Mouse (Mus musculus) c-Kit-positive CD71-negative TER-119-negative erythroid progenitor cells, embryonic 14.5 days (primary cell): ENCODE data around the gene Myrip.
"Not testable (repeated sequence)": the region's sequence is repeated elsewhere in the genome, so short reads cannot be mapped to it uniquely, and the experiment has no call there.

Experiments
- DNase-seq: peaks from one replicate; pipeline ENCODE4 v3.0.0-alpha.2; 2013; ENCODE audit warnings: low read depth

Myrip gene

DNA sequence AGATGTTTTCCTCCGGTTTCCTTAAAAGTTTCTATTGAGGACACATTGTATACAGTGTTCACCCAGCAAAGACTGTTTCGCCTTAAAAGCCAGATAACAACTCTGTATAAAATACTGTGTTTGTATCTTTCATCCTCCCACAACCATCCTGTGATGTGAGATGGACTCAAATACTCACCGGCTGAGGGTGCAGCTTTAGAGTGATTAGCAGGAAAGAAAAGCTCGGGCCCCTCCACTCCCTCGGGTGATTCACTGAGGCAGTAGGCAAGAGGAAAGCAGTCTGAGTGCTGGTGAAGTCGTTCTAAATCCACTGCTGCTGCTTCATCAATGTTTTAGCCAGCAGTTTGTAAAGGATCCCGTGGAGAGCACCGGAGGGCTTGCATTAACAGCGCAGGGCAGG is 93.9 kb downstream of the Myrip start:
- no peak for DNase-seq

GRCm38 (mm10) chr9:120396579-120397185 is 95.4 kb downstream of the Myrip start:
- no peak for DNase-seq

- no peak for DNase-seq
Observed at GRCm38 (mm10) chr9:120398289-120398688, 97.0 kb downstream of the Myrip start.

DNA sequence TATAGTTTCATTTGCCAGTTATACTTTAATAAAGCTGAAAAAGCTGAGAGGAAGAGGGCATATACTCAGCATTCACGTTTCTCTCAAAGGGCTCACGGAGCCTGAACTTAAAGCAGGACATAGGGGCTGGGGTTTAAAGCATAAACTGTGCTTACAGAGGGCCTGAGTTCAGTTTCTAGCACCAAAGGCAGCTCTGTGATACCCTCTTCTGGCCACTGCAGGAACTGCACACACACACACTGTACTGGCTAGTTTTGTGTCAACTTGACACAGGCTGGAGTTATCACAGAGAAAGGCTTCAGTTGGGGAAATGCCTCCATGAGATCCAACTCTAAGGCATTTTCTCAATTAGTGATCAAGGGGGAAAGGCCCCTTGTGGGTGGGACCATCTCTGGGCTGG is 98.2 kb downstream of the Myrip start:
- not testable (repeated sequence) for DNase-seq

DNA sequence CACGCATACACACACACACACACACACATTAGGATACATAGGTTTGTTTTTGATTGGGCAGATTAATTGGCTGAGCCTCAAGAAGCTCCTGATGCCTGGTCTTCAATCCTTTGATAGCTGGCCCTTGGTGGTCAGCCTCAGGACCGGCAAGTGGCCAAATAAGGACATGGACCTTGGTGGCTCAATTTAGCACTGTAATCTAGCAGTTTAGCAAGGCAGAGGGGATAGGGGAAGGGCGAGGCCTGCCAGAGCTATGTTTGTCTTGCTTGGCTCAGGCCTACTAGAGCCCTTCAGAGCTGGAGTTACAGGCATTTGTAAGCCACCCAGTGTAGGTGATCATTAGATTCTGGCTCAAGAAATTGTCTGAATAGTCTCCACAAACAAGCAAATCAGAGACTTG is 101.1 kb downstream of the Myrip start:
- no peak for DNase-seq

- DNase-seq, result no peak
Observed at GRCm38 (mm10) chr9:120403661-120404060, 102.3 kb downstream of the Myrip start.

- no peak for DNase-seq
Observed at GRCm38 (mm10) chr9:120409663-120410181, 108.4 kb downstream of the Myrip start.

DNA sequence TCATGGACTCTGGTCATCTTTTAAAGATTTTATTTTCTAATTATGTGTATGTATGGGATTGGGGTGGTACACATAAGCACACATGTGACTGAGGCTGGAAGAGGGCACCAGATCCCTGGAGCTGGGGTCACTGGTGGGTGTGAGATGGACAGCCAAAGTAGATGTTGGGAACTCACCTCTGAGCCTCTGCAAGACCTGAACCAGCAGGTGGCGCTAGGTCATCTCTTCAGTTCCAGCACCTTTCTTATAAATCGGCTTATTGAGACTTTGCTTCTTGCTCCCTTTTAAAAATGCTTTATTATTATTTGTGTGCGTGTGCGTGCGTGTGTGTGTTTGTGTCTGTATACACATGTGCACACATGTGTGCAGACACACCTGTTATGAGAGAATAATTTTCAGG is 109.1 kb downstream of the Myrip start:
- DNase-seq, result peak; percentile 59

- DNase-seq, result peak; percentile 53
Observed at GRCm38 (mm10) chr9:120415504-120415903, 114.2 kb downstream of the Myrip start.

GRCm38 (mm10) chr9:120416151-120416550 is 114.8 kb downstream of the Myrip start:
- no peak for DNase-seq

- DNase-seq, result no peak
Observed at GRCm38 (mm10) chr9:120416729-120417128, 115.4 kb downstream of the Myrip start.

DNA sequence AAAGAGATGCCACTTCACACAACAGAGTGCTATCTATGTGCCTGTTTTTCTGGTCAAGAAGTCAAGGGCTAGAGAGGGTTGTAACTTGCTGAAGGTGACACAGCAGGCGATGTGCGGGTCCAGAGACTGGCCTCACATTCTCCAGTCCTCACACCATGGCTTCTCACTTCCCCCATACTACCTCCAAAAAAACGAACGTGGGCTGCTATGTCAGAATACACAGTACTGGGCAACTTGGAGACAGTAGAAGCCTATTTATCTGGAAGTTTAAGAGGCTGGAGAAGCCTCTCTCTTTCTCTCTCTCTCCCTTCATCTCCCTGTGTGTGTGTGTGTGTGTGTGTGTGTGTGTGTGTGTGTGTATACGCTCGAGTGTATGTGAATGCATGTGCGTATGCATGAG is 117.3 kb downstream of the Myrip start:
- no peak for DNase-seq

GRCm38 (mm10) chr9:120424567-120424966 is 123.3 kb downstream of the Myrip start:
- DNase-seq, result no peak

DNA sequence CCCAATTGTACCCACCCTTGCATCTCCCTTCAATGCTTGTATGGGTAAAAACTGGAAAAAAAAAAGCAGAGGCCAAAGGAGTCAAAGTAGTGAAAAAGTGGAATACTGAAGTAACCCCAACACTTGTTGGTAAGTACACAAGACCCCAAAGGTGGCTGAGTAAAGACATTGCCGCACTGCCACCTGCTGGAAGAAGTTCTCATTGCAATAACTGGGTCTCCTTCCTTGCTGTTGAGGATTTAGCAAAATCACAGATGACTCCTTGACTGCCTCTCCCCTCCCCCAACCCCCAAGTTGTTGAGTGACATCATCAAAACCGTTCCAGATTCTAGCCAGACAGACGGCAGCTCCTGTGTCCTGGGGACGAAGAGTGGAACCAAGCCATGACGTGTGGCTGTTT is 124.5 kb downstream of the Myrip start:
- DNase-seq, result peak; percentile 52

- DNase-seq, result no peak
Observed at GRCm38 (mm10) chr9:120428181-120428580, 126.9 kb downstream of the Myrip start.

- DNase-seq, result peak; percentile 64
Observed at GRCm38 (mm10) chr9:120433747-120434146, 132.4 kb downstream of the Myrip start.

DNA sequence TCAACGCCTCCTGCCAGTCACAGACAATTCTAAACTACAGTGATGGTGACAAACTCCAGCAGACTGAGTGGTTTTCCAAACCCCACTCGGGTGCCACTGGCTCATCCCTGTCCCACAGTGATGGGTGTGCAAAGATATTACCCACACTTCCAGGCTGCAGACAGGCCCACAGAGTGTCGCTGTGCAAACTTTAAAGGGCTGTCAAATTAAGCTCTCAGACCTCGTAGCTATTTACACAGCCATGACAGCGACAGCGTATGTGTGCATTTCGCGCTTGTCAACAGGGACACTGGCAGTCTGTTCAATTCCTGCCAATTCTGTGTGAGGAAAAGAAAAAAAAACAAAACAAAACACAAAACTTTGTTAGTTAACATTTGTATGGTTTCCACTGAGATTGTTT is 134.5 kb downstream of the Myrip start:
- no peak for DNase-seq

GRCm38 (mm10) chr9:120436854-120437253 is 135.5 kb downstream of the Myrip start:
- no peak for DNase-seq

GRCm38 (mm10) chr9:120437266-120437876 is 136.1 kb downstream of the Myrip start:
- DNase-seq, result no peak

- DNase-seq, result no peak
Observed at GRCm38 (mm10) chr9:120438350-120438749, 137.0 kb downstream of the Myrip start.

- DNase-seq, result no peak
Observed at GRCm38 (mm10) chr9:120438781-120439180, 137.5 kb downstream of the Myrip start.

- DNase-seq, result no peak
Observed at GRCm38 (mm10) chr9:120444642-120445041, 143.3 kb downstream of the Myrip start.

GRCm38 (mm10) chr9:120449696-120450329 is 148.5 kb downstream of the Myrip start:
- no peak for DNase-seq
